Mouse (Mus musculus) intestine, embryonic 16.5 days (tissue): ENCODE measurements around the gene Magix. TPM values are rescaled to one million over a fixed set of nuclear protein-coding genes. Genes with fewer than 3 reads are reported as not detected.
A peak's percentile ranks its signal among the peaks of the same experiment; 100 is the strongest.
"Not testable (repeated sequence)": the region's sequence is repeated elsewhere in the genome, so short reads cannot be mapped to it uniquely, and the experiment has no call there.

Experiments
- ATAC-seq: fragments of 200-750 bp; cut with Nextera tagmentation; 2 replicates; pipeline ENCODE4 v1.8.0; 2017; ENCODE audit warnings: moderate TSS enrichment, moderate library complexity
- H3K27ac ChIP-seq: fragments of 300-500 bp; sonication (generic); 2 replicates; pipeline ENCODE4 v1.5.1; 2014; ENCODE audit warnings: mild to moderate bottlenecking, low read length
- H3K27me3 ChIP-seq: fragments of 300-500 bp; sonication (generic); replicated peaks from 2 replicates; pipeline ENCODE4 v1.6.1; 2014; ENCODE audit warnings: low read length, control low read depth, mixed read lengths; ENCODE audit not compliant: control insufficient read depth, insufficient read depth
- H3K36me3 ChIP-seq: fragments of 300-500 bp; sonication (generic); 2 replicates; pipeline ENCODE4 v1.6.1; 2014; ENCODE audit warnings: low read length, control low read depth; ENCODE audit not compliant: control insufficient read depth, insufficient read depth
- H3K4me1 ChIP-seq: fragments of 300-500 bp; sonication (generic); 2 replicates; pipeline ENCODE4 v1.6.1; 2014; ENCODE audit warnings: low read length, control low read depth, mixed read lengths; ENCODE audit not compliant: control insufficient read depth, insufficient read depth
- H3K4me2 ChIP-seq: fragments of 300-500 bp; sonication (generic); 2 replicates; pipeline ENCODE4 v1.6.1; 2014; ENCODE audit warnings: low read depth, low read length, control low read depth
- H3K4me3 ChIP-seq: fragments of 300-500 bp; sonication (generic); 2 replicates; pipeline ENCODE4 v1.5.1; 2014; ENCODE audit warnings: mild to moderate bottlenecking, low read length
- H3K9ac ChIP-seq: fragments of 300-500 bp; sonication (generic); 2 replicates; pipeline ENCODE4 v1.6.1; 2014; ENCODE audit warnings: low read depth, low read length
- H3K9me3 ChIP-seq: fragments of 300-500 bp; sonication (generic); 2 replicates; pipeline ENCODE4 v1.6.1; 2016; ENCODE audit warnings: low read length, control low read depth; ENCODE audit not compliant: control insufficient read depth
- WGBS: fragments of 180-500 bp; shearing (Covaris S2); extraction: QIAGEN DNeasy Blood & Tissue Kit; methylation state at CpG from one replicate; pipeline ENCODE4 v1.1.7; 2014; 5-methylcytosine and 5-hydroxymethylcytosine counted together
- polyA plus RNA-seq: library from polyadenylated mRNA; unstranded; fragments of >200 nt; fragmentation: Nextera tagmentation; extraction: Ambion mirVana; gene quantifications from 2 replicates; pipeline ENCODE4 v1.2.1, GENCODE M21; 2015

Gene Magix
- polyA plus RNA-seq, 1 experiment from 2014 or later = 0.71 TPM

DNA sequence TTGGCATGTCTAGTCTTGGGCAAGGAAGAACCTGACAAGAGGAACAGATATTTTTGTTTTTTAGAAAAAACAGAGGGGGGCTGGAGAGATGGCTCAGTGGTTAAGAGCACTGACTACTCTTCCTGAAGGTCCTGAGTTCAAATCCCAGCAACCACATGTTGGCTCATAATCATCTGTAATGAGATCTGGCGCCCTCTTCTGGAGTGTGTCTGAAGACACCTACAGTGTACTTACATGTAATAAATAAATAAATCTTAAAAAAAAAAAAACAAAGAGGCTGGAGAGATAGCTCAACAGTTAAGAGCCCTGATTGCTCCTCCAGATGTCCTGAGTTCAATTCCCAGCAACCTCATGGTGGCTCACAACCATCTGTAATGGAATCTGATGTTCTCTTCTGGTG is 35.0 kb upstream of the Magix start:
- 35% methylated on average over 1 of the region's 1 CpGs for WGBS
- ATAC-seq, H3K27me3 ChIP-seq, H3K4me2 ChIP-seq, H3K36me3 ChIP-seq, H3K9me3 ChIP-seq, H3K27ac ChIP-seq, H3K4me1 ChIP-seq, H3K4me3 ChIP-seq, H3K9ac ChIP-seq: not testable (repeated sequence)

DNA sequence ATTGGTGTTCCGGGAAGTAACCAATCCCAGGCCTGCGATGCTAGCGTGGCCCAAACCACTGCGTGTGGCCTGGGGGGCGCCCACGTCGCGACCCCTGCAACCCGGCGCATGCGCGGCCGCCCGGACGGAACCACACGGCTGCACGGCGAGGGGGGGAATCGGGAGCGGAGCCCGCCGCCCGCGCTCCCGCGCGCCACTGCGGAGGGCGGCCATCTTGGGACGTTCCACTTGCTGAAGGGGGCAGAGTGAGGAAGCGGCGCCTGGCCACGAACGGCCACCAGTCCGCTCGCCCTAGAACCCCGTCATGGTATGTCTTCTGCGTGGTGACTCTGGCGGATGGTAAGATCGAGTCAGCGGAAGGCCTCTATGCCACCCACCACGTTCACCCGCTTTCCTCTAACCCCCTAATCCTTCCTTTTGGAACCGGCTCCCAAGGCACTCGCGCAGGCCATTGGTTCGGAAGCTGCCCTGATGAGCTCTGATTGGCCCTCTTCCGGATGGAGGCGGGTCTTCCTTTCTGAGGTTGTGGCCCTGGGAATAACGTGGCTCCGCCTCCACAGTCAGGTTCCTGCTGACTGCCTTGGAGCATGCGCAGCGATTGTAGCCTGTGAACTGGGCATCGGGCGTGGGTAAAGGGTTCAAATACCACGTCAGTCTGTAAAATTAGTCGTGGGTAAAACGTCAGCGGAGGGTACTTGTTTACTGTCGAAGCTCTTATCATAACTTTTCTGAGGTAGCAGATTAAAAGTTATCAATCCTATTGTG is 33.3 kb upstream of the Magix start, which contains the start of gene Wdr45:
Gene Wdr45, plus strand, starts transcription at position 199 of the 765 bp plus-strand sequence.
- H3K27me3 ChIP-seq, H3K36me3 ChIP-seq, H3K4me1 ChIP-seq, H3K9me3 ChIP-seq, H3K27ac ChIP-seq: not testable (repeated sequence)
- Histone ChIP-seq H3K4me3 (peak within 1 kb of the TSS; percentile 32), H3K9ac (peak within 1 kb of the TSS; percentile 49; the same call in 1 of the 2 replicates), H3K4me2 (peak within 1 kb of the TSS; percentile 37)
- 13% methylated on average over 24 of the region's 60 CpGs for WGBS
- ATAC-seq = peak; percentile 97

DNA sequence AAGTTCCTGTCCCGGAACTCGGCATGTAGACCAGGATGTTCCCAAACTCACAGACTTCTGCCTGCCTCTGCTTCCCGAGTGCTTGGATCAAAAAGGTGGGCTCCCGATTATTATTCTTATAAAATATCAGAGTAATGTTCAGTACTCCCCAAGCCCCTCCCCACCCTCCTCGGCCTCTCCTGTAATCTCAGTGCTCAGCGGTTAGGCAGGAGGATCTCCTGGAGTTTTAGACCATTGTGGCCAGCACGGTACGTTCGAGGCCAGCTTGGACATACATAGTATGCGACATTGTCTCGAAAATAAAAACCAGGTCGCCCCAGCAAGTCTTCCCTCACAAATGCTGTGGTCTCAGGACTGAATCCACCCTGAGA is 32.7 kb upstream of the Magix start:
- not testable (repeated sequence) for ATAC-seq, H3K27me3 ChIP-seq, H3K4me1 ChIP-seq, H3K27ac ChIP-seq, H3K9me3 ChIP-seq, H3K36me3 ChIP-seq
- H3K4me2 ChIP-seq = peak overlapping the region; percentile 37
- WGBS = 27% methylated on average over 5 of the region's 12 CpGs
- H3K4me3 ChIP-seq = peak overlapping the region; percentile 32
- H3K9ac ChIP-seq = peak overlapping the region; percentile 49; the same call in 1 of the 2 replicates

DNA sequence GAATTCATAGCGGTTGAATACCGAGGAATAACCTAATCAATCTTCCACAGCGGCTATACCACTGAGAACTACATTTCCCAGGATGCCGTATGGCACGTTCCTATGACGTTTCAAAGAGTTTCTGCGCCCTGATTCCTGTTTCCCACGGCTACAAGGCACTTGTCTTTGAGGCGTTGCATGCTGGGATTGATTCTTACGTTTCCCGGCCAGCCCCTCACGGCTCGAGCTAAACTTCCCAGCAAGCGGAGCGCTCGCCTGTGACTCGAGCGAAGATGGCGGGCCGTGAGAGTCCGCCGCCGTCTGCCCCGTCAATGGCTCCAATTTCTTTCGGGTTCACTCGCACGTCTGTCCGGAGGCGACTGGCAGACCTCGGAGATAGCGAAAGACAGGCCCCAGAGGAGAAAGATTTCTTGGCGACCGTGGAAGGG is 15.9 kb upstream of the Magix start, which contains the start of gene Gpkow:
Gene Gpkow, plus strand, starts transcription at position 178 of the 428 bp plus-strand sequence.
- H3K36me3 ChIP-seq = no peaks in the 10 kb centered on the region
- no peaks in the 10 kb centered on the region for H3K27me3 ChIP-seq
- H3K4me1 ChIP-seq = no peaks in the 10 kb centered on the region; the same call in 1 of the 2 replicates
- 0 out of 2 replicates have a peak within 1 kb of the TSS, but pooled peaks have one; percentile 12 for H3K27ac ChIP-seq
- ATAC-seq = peak; percentile 97
- H3K4me2 ChIP-seq = peak within 1 kb of the TSS; percentile 53
- WGBS = 11% methylated on average over 33 of the region's 33 CpGs
- peak within 1 kb of the TSS; percentile 62 for H3K4me3 ChIP-seq
- H3K9me3 ChIP-seq = no peaks in the 10 kb centered on the region
- peak within 1 kb of the TSS; percentile 71 for H3K9ac ChIP-seq

DNA sequence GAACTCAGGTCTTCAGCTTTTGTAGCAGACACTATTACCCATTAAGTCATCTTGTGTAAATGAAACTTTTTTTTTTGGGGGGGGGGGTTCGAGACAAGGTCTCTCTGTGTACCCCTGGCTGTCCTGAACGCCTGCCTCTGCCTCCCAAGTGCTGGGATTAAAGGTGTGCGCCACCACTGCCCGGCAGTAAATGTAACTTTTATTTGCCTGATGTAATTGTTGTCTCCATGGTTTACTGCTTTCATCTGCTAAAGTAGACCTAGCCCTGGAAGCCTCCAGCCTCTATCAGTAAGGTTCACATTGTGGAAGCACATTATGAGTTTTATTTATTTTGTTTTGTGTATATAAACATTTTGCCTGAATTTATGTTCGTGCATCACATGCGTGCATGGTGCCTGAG is 15.5 kb upstream of the Magix start:
- no peaks in the 10 kb centered on the region for H3K36me3 ChIP-seq
- H3K4me3 ChIP-seq = no peak overlapping the region
- ATAC-seq = peak; percentile 61
- no peaks in the 10 kb centered on the region for H3K9me3 ChIP-seq
- H3K4me1 ChIP-seq = no peaks in the 10 kb centered on the region; the same call in 1 of the 2 replicates
- 42% methylated on average over 6 of the region's 6 CpGs for WGBS
- H3K27me3 ChIP-seq = no peaks in the 10 kb centered on the region
- H3K9ac ChIP-seq = no peak overlapping the region
- peak overlapping the region; percentile 8; the same call in 1 of the 2 replicates for H3K4me2 ChIP-seq
- H3K27ac ChIP-seq = no peak overlapping the region

DNA sequence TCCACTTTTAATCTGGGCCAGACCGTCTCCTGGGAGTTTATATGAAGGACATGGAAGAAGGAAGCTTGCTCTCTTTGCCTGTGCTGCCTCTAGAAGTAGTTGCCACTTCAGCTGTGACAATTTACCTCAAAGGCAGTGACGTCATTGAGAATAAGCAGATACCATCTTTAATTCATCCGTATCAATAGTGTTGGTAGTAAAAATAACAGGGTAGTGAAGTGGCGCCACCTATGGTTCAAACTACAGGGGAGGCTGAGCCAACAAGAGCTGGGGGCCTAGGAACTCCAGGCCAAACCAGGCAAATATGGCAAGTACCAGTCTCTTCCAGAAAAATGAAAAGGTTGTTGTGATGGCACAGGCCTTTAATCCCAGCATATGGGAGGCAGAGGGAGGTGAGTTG is 11.8 kb upstream of the Magix start:
- H3K4me3 ChIP-seq = no peak overlapping the region
- H3K4me2 ChIP-seq = no peak overlapping the region
- ATAC-seq = no peak
- H3K27ac ChIP-seq = no peak overlapping the region
- H3K27me3 ChIP-seq = no peaks in the 10 kb centered on the region
- no peaks in the 10 kb centered on the region for H3K36me3 ChIP-seq
- H3K4me1 ChIP-seq = no peaks in the 10 kb centered on the region
- H3K9ac ChIP-seq = no peak overlapping the region
- no peaks in the 10 kb centered on the region for H3K9me3 ChIP-seq
- WGBS = 39% methylated on average over 4 of the region's 4 CpGs

DNA sequence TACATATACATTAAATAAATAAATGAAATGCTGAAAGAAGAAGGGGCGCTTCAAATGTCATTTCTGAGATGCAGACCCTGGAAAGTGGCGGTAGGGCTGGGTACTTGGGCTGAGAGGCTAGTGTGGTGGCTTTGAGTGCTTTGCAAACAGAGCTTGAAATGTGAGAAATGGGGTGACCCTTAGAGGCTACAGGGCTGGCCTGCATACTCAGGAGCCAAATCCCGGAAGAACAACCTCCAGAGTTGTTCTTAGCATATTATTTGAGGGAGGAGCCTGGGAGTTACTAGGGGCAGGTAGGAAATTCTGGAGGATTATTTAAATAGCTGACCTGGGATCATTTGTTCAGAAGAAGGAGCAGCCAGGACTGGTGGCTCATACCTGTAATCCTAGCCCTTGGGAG is 9.4 kb upstream of the Magix start:
- Histone ChIP-seq H3K36me3 (no peaks in the 10 kb centered on the region), H3K9me3 (no peaks in the 10 kb centered on the region), H3K4me1 (no peaks in the 10 kb centered on the region), H3K27me3 (no peaks in the 10 kb centered on the region), H3K4me3 (no peak overlapping the region), H3K27ac (no peak overlapping the region), H3K4me2 (no peak overlapping the region), H3K9ac (no peak overlapping the region)
- no peak for ATAC-seq
- 57% methylated on average over 3 of the region's 3 CpGs for WGBS

DNA sequence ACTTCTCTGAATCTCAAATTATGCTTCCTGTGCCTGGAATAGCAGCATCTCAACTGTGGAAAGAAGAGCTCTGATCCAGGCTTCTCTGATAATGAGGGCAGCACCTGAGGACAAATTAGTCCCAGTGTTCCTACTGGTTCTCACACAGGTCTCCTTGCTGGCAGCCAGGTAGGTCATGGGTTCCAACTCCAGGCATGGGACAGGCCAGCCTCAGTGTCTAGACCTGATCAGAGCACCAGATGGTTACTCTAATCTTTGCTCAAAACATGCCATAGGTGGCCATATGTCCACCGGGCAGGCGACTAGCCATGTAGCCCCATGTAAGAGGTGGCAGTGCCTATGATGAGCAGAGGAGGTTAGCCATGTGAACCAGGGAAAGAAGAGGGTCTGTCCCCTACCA is 7.3 kb upstream of the Magix start:
- no peak for ATAC-seq
- 87% methylated on average over 2 of the region's 2 CpGs for WGBS
- no peak overlapping the region for H3K4me2 ChIP-seq
- H3K27ac ChIP-seq = no peak overlapping the region
- no peaks in the 10 kb centered on the region for H3K36me3 ChIP-seq
- H3K4me3 ChIP-seq = no peak overlapping the region
- H3K9me3 ChIP-seq = no peaks in the 10 kb centered on the region
- H3K27me3 ChIP-seq = no peaks in the 10 kb centered on the region
- no peak overlapping the region for H3K9ac ChIP-seq
- H3K4me1 ChIP-seq = no peaks in the 10 kb centered on the region

DNA sequence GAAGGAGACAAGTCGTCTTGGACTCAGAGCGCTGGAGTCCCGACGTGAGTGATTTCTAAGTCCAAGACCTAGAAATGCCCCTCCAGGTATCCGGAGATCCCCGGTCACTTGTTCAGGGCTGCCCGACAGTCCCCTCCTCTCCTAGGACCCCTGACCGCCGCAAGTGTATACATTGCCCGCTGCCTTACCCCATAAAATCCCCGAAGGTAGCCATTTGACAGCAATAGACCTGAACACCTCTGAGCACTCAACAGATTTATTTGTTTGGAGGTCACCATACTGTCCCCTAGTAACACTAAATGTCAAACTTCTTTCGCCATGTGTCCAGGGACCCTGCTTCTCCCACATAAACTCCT is 1.0 kb downstream of the Magix start:
- H3K36me3 ChIP-seq = no peaks in the 10 kb centered on the region
- no peaks in the 10 kb centered on the region for H3K27me3 ChIP-seq
- WGBS = 18% methylated on average over 12 of the region's 12 CpGs
- peak; percentile 14 for ATAC-seq
- H3K4me2 ChIP-seq = peak overlapping the region; percentile 55
- no peaks in the 10 kb centered on the region; the same call in 1 of the 2 replicates for H3K4me1 ChIP-seq
- no peaks in the 10 kb centered on the region for H3K9me3 ChIP-seq
- H3K9ac ChIP-seq = 0 out of 2 replicates have a peak overlapping the region, but pooled peaks have one; percentile 33
- H3K27ac ChIP-seq = no peak overlapping the region
- peak overlapping the region; percentile 38 for H3K4me3 ChIP-seq
